Mouse (Mus musculus) adrenal gland, postnatal 25 days (tissue): Measurements from ENCODE around the gene Card19. TPM values are rescaled to one million over a fixed set of nuclear protein-coding genes. Genes with fewer than 3 reads are reported as not detected.
A peak's percentile ranks its signal among the peaks of the same experiment; 100 is the strongest.

Experiments used
- DNase-seq: peaks from one replicate; pipeline ENCODE4 v3.0.0; 2021; ENCODE audit warnings: mixed read lengths
- long read RNA-seq: library from polyadenylated mRNA; stranded (forward); transcript quantifications from one replicate; pipeline ENCODE4 v2.0.0, GENCODE M21; 2021
- total RNA-seq: library from RNA; stranded (reverse); gene quantifications from 2 replicates; pipeline ENCODE4 v1.2.3, GENCODE M21; 2021

Card19 gene
- 52.0 and 60.3 TPM in 2 replicates for total RNA-seq
- long read RNA-seq, transcript Card19-201 (6 exons, 804 nt): major isoform, 12 of 36 reads
- long read RNA-seq, partial matches to known transcripts: 4 of 36 reads
- long read RNA-seq, other reads (novel, unspliced or antisense): 19 of 36 reads

DNA sequence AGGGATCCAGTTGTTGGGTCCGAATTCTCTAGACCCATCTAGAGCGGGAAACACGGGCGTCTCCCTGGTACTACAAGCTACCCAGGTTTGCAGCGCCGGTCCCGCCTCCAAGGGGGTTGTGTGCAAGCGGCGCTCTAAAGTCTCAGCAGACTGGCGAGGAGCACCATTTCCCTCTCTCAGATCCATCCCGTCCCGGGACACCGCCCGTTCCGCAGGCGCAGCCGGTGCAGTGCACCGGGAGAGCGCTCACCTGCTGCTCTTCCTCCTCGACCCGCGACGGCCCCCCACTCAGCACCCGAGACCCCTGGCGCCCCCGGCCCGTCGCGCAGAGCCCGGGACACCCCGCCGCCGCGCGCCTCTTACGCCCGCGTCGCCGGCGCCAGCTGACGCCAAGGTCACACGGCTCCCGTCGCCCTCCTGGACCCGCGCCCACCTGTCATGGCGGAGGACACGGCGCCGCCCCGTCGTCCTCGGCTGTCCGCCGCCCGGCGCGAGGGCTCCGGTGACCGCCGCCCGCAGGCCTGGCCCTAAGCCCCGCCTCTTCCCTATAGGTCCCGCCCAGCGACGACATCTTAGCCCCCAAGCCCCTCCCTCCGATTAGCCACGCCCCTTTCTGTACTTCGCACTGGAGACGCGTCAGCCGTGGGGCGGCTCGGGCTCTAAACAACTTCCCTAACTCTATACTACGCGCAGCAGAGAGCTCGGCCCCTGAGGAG lies at the start of gene Card19:
Gene Card19, minus strand, starts transcription at position 534 of the 716 bp plus-strand sequence.
- DNase-seq: peak; percentile 95

DNA sequence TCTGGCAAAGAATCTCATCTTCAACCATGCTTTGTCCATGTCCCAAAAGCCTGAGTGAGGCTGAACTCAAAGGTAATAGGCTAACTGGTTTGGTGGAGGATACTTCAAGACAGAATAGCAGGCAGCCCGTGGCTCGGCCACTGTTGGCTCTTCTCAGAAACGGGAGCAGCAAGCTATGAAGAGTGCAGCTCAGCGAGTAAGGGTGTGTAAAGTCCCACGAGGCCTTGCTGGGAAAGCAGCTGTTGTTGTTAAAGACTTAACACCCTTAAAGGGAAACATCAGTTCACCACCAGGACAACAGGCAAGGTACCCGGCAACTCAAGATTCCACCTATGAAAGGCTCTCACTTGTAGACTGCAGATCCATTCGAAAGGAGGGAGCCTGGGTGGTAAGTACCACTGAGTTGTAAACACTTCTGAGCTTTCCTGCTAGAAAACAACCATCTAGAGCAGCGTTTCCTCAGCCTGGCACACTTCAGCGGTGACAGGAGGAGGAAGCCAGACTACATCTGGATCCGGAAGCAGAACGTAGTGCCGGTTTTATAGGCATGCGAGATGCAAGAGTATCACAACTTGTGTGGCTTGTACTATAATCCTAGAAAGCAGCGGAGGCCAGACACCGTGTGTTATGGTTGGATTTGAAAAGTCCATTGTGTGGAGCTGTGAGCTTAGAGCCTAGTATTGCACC lies 44.3 kb upstream of the Card19 start:
- no peak for DNase-seq

DNA sequence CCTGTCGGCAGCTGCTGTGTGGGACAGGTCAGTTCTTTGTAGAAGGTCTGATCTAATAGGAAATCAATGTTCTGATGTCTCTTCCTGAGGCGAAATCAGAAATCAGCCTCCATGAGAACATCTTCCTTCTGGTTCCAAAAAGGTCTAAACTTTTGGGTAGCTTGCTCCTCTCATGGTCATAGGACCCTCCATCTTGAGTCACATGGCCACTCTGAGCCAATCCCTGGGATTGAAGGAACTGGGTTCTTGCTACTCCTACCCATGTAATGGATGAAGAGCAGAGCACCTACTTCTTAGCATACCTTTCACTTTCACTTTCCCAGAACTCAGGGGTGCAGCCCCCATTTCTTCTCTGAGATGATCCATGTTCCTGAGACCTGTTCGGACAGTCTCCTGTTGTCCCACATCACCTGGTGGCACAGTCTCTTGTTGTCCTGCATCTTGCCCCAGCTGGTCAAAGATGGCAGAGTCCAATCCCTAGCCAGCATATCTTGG lies 42.0 kb upstream of the Card19 start:
- no peak for DNase-seq

DNA sequence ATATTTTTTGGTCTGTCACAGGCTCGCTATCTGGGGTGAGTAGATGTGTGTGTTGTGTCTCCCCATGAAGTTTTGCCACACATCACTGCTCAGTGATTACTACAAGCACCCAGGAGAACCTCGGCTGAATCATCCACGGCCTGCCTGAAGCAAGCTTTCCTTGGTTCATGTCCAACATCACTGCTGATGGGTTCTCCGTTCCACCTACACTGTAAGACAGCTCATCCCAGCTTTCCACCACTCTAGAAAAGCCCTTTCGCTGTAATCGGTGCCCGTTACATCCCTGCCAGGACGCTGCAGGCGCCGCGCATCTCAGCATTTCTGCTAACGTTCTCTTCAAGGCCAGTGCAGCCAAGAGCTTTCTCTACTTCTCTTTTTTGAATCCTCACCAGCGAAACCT lies 36.9 kb upstream of the Card19 start:
- DNase-seq: no peak

DNA sequence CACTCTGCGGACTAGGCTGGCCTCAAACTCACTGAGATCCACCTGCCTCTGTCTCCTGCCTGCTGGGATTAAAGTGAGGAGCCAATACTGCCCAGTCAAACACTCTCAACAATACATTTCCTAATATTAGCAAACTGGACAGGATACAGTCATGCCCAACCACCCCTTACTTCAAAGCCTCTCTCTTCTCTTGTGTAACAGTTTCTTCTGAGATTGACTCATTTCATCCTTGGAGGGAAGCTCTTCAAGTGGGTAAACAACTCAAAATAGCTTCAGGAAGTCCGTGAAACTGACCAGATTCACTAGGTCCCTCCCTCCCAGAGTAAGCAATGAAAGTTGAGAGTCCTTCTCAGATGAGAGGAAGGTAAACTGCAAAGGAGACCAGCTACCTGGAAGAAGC lies 36.3 kb upstream of the Card19 start:
- no peak for DNase-seq

DNA sequence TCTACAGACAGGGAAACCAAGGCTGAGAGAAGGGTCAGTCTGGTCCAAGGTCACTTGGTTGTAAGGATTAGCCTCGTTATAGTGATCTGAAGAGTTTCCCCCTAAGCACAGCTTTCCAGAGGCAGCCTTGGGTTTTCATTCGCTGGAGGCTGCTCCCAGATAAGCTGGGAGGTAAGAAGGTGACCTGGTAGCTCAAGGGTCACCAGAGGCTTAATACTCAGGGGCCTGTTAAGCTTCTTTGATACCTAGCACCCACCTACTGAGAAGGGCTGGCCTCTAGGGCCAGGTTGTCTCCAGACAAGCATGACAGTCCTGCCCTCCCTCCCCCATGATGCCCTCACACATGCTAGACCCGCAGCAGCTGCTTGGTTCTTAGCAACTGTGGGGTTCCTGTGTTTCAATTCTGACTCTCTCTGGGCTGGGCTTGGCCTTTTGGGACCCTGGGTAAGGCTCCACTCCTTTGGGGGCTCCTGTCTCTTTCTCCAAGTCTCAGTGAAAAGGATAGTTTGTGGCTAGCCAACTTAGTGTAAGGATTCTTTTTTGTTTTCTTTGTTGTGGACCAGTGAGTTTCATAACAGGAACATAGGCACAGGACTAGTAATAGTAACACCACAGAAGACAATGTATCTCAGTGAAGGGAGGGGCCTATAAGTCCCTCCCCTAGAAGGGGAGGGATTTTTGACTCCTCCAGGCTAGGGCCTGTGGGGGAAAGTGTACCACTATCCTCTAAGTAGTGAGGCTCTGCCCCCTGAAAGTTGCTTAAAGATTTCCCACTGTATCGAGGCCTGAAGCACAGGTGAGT lies 35.1 kb upstream of the Card19 start:
- DNase-seq: no peak

DNA sequence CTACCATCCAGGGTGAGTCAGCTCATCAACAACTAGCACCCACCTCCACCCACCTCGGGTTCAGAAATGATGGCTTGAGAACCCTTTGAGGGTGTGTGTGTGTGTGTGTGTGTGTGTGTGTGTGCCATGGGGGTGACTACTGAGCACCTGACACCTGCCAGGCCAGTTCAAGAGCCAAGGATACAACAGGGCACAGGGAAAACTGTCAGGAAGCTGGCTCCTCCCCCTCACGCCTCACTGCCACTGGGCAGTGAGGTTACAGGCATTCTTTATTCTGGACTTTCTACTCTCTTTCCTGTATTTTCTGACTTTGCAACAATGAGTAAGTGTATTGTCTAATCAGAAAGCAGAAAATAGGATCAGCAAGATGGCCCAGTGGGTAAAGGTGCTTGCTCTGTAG lies 33.8 kb upstream of the Card19 start:
- DNase-seq: no peak

DNA sequence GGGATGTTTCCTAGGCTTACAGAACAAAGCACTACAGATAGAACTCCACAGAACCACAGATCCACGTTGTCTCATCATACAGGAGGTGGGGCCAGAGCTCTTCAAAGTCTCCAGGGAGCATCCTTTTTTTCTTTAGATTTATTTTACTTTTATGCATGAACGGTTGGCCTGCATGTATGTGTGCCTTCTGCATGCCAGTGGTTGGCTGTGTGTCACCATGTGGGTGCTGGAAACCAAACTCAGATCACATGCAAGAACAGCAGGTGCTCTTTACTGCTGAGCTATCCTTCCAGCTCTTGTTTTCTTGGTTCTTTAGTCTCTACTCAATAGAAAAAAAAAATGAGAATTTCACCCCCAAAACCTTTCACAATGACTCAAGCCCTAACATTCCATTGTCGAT lies 33.1 kb upstream of the Card19 start:
- no peak for DNase-seq

DNA sequence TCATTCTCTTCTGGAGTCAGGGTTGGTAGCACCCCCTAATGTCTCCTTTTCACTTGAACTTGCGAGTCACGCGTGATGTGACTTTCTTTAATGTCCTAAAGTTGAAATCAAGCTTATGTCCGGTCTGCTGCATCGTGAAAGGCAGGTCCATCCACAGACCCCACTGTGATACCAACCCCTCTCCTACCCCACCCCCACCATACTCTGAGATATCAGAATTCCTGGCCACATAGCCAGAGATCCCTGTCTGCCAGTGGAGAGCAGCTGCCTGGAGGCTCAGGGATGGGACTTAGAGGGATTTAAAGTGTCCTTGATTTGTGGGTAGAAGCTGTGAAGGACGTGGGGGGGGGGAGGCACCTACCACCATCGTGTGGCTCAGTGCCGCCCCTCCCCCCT lies 32.6 kb upstream of the Card19 start, which contains the start of gene Susd3:
Gene Susd3, minus strand, starts transcription at position 240 of the 396 bp plus-strand sequence.
- no peak for DNase-seq

DNA sequence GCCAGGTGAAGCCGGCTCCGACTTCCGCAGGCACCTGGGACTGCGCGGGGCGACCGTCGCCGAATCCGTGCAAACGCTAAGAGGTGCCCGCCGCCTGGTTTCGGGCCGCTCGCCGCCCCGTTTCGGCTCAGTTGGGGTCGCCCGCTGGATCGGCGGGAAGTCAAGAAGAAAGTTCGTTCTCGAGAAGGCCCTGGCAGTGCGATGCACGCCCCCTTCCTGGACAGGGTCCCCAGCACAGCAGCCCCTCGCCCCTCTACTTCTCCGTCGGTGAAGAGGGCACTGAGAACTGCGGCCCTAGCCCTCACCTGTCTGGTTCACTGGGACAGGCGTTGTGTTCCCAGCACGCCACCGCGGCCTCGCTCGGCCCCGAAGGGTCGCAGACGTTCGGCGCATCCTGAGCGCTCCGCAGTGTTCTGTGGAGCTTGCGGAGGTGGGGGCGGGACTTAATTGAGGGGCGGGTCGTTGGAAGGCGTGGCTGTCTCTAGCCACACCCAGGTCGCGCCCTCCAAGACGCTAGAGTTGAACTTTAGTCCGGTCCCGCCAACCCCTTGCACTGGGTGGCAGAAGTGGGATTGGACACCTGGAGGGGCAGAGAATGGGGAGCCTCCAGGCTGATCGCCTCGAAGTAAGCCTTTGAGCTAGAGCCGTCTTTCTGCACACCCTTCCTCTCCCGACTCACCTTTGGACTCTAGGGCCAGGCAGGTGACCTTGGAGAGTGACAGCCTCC lies 32.1 kb upstream of the Card19 start:
- peak; percentile 31 for DNase-seq

DNA sequence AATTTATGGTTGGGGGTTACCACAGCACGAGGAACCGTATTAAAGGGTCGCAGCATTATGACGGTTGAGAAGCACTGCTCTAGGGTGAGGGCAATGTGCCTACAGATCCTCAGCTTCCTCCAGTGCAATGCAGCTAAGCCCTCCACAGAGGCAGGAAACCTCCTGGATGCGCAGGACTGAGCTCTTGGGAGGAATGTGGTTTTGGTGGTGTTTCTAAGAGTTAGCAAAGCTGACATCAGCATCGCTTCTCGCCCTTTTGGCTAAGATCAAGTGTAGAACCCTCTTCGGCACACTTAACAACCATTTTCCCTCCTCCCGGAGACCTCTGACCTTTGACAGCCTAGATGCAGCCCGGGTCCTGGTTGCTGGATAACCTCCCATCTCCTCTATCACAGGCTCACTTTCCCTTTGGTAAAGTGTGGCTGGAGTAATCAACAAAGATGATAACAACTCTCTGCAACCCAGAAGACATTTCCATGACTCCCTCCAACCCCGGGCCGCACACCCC lies 31.4 kb upstream of the Card19 start:
- no peak for DNase-seq

DNA sequence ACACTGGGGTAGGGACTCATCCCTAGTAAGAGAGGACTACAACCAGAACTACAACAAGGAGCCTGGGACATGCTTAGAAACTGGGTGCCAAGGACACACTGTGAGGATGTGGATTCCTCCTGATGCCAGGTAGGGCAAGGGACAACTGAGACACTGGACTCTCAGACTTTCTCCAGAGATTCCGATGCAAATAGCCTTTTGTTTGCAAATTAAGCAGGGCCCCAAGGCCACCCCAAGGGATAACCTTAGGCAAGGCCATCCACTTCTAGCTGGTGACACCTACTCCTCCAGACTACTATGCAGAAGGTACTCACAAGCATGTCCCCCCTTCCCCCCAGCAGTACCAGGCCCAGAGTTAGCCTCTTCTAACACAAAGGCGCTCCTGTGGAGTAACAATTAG lies 30.8 kb upstream of the Card19 start:
- no peak for DNase-seq

DNA sequence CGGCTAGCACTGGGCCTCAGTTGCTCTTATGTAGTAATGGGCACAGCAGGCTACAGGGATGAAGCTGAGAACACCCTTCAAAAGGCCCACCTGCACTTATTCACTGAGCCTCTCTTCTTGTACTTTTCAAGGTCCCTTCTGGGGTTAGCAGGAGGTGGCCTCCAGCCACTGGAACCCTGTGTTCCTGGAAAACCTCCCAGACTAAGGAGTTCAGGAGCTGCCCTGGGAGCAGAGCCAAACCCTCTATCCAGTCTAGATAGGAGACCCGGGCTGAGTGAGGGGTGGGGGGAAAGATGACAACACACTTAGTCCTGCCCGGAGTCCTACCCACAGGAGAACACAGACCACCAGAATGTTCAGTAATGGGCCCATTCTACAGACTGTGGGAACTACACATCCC lies 30.2 kb upstream of the Card19 start:
- DNase-seq: peak; percentile 28

DNA sequence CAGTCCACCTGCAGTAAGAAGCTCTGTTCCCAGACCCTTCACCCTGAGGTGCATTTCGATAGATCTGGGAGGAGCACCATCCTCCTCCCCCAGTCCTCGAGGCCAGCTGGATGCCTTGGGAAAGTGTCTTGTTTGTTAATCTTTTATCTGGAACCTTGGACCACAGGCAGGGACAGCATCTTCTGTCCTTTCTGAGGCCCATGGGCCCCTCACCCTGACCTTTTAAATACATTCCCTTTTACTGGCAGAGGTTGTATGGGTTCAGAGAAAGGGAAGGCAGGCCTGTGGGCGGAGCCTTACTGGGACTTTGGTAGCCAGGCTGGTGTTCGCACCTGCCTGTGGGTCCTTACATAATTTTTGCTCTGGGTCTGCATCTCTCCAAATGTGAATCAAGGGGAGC lies 29.4 kb upstream of the Card19 start:
- no peak for DNase-seq

DNA sequence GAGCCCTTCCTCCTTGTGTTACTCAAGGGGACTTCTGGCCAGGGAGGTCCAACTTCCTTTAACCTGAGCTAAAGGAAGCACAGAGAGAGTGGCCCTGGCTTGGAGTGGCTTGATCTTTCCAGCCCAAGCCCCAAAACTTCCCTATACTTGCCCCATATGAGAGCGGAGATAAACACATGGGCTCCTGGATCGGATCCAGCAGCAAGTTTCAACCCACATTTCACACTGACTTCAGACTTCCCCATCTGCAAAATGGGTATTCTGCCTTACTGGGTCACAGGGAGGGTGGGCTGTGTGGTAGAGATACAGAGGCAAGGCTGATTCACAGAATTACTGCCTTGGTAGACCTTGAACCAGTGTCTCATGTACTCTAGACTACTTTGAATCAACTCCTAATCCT lies 27.7 kb upstream of the Card19 start:
- DNase-seq: no peak

DNA sequence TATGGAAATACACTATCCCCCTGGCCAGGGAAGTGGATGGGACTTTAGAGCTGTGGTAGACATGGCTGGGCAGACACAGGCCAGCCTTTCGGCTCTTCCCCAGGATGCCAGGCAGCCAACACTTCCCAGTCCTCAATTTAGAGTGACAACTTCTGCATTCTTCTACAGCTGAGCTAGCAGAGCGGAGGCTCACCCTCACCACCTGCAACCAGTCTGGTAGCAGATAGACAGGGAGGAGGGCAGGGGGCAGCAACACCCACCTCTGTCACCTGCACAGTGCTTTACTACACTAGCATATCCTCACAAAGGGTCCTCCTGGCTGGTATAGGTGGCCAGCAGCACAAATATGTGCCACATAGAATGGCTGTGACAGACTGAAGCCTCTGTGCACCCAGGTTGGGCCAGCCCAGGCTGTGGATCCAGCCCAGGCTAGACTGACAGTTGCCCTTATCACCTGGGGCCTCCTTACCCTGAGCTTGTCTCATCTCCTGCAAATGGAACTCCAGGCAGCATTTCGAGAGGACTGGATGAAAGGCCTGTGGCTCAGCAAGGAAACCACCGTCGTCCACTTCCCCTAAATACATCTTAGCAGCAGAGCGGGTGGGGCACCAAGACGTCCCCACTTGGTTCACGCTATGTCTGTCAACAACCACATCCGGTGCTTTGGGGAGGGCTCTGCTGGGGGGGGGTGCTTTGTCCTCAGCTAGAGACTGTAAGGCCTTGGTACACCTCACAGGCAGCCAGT lies 26.7 kb upstream of the Card19 start:
- no peak for DNase-seq

DNA sequence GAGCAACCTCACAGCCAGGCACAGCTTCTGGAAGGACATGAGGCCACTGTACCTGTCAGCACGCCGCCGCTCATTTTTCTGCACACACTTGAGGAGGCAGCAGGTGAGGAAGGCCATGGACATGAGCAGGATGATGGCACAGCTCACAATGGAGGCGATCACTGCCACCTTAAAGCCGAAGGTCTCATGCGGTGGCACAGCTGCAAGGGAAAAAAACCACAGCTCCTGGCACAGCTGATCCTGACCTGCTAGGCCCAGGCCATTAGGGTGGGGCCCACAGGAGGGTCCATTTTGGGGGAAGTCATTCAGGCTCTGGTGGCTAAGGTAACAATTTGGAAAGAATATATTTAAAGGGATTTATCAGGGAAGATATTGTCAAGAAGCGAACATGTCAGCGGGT lies 22.9 kb upstream of the Card19 start:
- no peak for DNase-seq

DNA sequence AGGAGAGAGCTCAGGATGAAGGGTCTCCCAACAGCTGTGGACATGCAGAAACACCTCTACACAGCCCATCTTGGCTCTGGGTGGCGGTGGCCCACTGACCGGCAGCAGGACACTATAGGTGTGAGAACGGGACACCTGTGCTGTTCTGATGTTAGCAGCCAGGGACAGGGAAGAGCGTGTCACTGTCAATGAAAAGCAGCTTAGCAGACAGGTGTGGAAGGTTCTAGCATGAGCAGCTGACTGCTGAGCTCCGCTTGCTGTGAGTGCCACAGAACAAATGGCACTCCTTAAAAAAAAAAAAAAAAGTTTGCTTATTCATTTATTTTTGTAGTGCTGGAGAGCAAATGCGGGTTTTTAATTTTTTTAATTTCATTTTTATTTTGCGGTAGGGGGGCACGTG lies 21.8 kb upstream of the Card19 start:
- no peak for DNase-seq

DNA sequence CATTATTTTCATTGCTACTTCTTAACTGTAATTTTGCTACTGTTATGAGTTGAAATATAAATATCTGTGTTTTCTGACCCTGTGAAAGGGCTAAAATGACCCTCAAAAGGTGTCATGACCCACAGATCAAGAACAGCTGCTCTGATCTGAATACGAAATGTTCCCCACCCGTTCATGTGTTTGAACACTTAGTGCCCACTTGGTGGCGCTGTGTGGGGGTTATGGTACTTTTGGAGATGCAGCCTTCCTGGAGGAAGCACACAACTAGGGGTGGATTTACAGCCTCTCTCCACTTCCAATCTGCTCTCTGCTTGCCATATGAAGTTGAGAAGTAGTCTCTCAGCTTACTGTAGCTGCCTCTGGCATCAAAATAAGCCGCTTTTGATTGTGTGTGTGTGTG lies 18.9 kb upstream of the Card19 start:
- no peak for DNase-seq

DNA sequence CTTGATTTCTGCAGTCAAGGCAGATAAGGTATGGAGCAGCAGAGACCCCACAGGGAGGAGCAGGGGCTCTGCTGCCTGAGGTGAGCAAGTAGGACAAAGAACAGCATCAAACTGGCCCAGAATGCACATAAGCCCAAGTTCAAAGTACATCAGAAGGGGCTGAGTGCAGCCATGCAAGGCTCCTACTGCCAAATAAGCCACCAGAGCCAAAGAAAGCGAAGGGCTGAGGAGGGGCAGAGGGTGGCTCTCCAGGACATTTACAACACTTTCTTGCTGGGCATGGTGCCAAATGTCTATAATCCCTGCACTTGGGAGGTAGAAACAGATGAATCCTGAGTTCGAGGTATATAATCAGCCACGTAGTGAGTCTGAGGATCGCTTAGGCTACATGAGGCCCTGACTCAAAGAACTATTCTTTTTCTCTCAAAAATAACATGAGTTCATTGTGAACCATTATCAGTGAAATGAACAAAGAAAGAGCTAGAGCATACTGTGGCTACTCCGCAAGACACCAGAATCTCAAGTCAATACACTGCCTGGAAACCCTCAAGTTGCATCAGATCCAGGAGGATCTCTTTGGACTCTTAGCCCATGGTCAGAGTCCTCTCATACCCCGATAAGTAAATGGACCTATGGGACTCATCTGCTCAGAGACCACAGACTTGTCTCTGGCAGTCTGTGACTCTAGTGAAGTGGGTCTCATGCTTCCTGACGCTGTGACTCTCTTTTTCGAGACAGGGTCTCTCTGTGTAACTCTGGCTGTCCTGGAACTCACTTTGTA lies 18.1 kb upstream of the Card19 start:
- no peak for DNase-seq
